Mouse (Mus musculus) liver, adult 2 months (tissue): ENCODE results near the gene Btk.

ENCODE experiments used
- CTCF ChIP-seq: fragments of 200-500 bp; IDR thresholded peaks from 2 replicates; pipeline ENCODE4 v1.5.1; 2011; ENCODE audit warnings: low read depth, low read length, control low read depth
- POLR2A ChIP-seq: fragments of 200-500 bp; IDR thresholded peaks from 2 replicates; pipeline ENCODE4 v1.6.1; 2011; ENCODE audit warnings: low read length, control low read depth; ENCODE audit not compliant: insufficient read depth; ENCODE audit errors: extremely low read depth

DNA sequence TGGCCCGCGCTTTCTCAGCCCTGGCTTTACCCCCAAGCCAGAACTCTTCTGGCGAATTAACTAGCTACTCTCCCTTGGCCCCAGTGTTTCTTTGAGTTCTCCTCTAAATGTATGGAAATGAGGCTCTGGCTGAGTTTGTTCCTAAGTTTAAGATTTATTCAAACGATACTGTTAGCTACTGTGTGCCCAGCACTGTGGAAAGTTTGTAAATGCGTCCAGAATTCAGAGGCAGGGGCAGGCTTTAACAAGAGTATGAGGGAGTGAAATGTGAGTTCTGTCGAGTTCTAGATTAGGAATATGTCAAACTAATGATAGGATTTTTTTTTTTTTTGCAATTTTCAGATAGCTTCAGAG lies 41.4 kb downstream of the Btk start:
- TF ChIP-seq CTCF (no peak), POLR2A (no peak)
